8 mouse cellular contexts compared by ENCODE assay signal in genomic region chr14:31133023-31133665, GRCm38 (mm10). TPM values are rescaled to one million over a fixed set of nuclear protein-coding genes. Genes with fewer than 3 reads are reported as not detected.
DNase-seq lines count a peak whose midpoint lies in the region; ATAC-seq and TF ChIP-seq lines count a peak whose summit lies in the region.

No protein-coding gene starts in this region.

- H3K27ac ChIP-seq in kidney, embryonic 14.5 days (ENCODE audit: low read depth, low read length) = no peak overlapping the region
- H3K27ac ChIP-seq in forebrain, embryonic 14.5 days (ENCODE audit: low read depth, low read length) = peak overlapping the region; percentile 45
- no peak overlapping the region for H3K27ac ChIP-seq in midbrain, postnatal 0 days (ENCODE audit: low read depth, low read length)

- H3K4me3 ChIP-seq in kidney, embryonic 14.5 days (ENCODE audit: low read length) = peak overlapping the region; percentile 95
- H3K4me3 ChIP-seq in forebrain, embryonic 14.5 days (ENCODE audit: low read depth, low read length) = peak overlapping the region; percentile 4; the same call in 1 of the 2 replicates
- H3K4me3 ChIP-seq in midbrain, postnatal 0 days (ENCODE audit: low read depth, low read length) = no peak overlapping the region

- H3K9me3 ChIP-seq in kidney, embryonic 14.5 days (ENCODE audit: control insufficient read depth, low read length) = no peaks in the 10 kb centered on the region
- no peaks in the 10 kb centered on the region for H3K9me3 ChIP-seq in forebrain, embryonic 14.5 days (replicated peaks; ENCODE audit: control insufficient read depth, low read length)
- H3K9me3 ChIP-seq in midbrain, postnatal 0 days (ENCODE audit: low read length) = no peaks in the 10 kb centered on the region

- TF ChIP-seq CTCF in midbrain, postnatal 0 days (IDR thresholded peaks at IDR 0.05) = no peak

- peaks cover 27% of the 10 kb centered on the region for H3K4me1 ChIP-seq in kidney, embryonic 14.5 days (ENCODE audit: control insufficient read depth, insufficient read depth, low read length)
- peaks cover 31% of the 10 kb centered on the region for H3K4me1 ChIP-seq in forebrain, embryonic 14.5 days (ENCODE audit: control insufficient read depth, insufficient read depth, low read length)
- 0 out of 2 replicates have a peak, but pooled peaks cover 5% of the 10 kb centered on the region for H3K4me1 ChIP-seq in midbrain, postnatal 0 days (ENCODE audit: insufficient read depth, low read length)

- 30% methylated on average over 11 of the region's 11 CpGs for WGBS in kidney, embryonic 14.5 days
- 73% methylated on average over 11 of the region's 11 CpGs for WGBS in forebrain, embryonic 14.5 days
- WGBS in midbrain, postnatal 0 days = 74% methylated on average over 11 of the region's 11 CpGs

- no peak for DNase-seq in kidney, postnatal 25 days
- DNase-seq in forebrain, embryonic 14.5 days (ENCODE audit: low spot score) = peak; percentile 42
- peak; percentile 13 for DNase-seq in liver
- DNase-seq in midbrain, postnatal 0 days (ENCODE audit: low spot score) = peak; percentile 22
- no peak for DNase-seq in embryo, embryonic 9.5 days (ENCODE audit: extremely low spot score)
- DNase-seq in layer of hippocampus, adult 8-10 months (ENCODE audit: low spot score in 2 of 2) = no peak
- no peak for DNase-seq in ovary, postnatal 10 days (ENCODE audit: low spot score)

- ATAC-seq in kidney, embryonic 14.5 days (ENCODE audit: low FRiP score, low TSS enrichment) = no peak
- no peak for ATAC-seq in forebrain, embryonic 14.5 days
- ATAC-seq in midbrain, postnatal 0 days (ENCODE audit: low FRiP score) = no peak

- peak overlapping the region; percentile 88 for H3K4me2 ChIP-seq in kidney, embryonic 14.5 days (replicated peaks; ENCODE audit: low read depth, low read length)
- H3K4me2 ChIP-seq in forebrain, embryonic 14.5 days (ENCODE audit: low read length) = peak overlapping the region; percentile 68
- H3K4me2 ChIP-seq in midbrain, postnatal 0 days (ENCODE audit: low read depth, low read length, poor library complexity, severe bottlenecking) = no peak overlapping the region

- H3K36me3 ChIP-seq in kidney, embryonic 14.5 days (ENCODE audit: control insufficient read depth, insufficient read depth, low read length) = peaks cover 39% of the 10 kb centered on the region
- H3K36me3 ChIP-seq in forebrain, embryonic 14.5 days (ENCODE audit: control insufficient read depth, insufficient read depth, low read length) = peaks cover 33% of the 10 kb centered on the region
- H3K36me3 ChIP-seq in midbrain, postnatal 0 days (ENCODE audit: insufficient read depth, low read length) = peaks cover 5% of the 10 kb centered on the region; the same call in 1 of the 2 replicates

- no peaks in the 10 kb centered on the region for H3K27me3 ChIP-seq in kidney, embryonic 14.5 days (ENCODE audit: control insufficient read depth, insufficient read depth, low read length)
- no peaks in the 10 kb centered on the region for H3K27me3 ChIP-seq in forebrain, embryonic 14.5 days (replicated peaks; ENCODE audit: control insufficient read depth, insufficient read depth, low read length)
- H3K27me3 ChIP-seq in midbrain, postnatal 0 days (ENCODE audit: insufficient read depth, low read length) = no peaks in the 10 kb centered on the region

- peak overlapping the region; percentile 95; the same call in 1 of the 2 replicates for H3K9ac ChIP-seq in kidney, embryonic 14.5 days (ENCODE audit: low read depth, low read length)
- H3K9ac ChIP-seq in forebrain, embryonic 14.5 days (ENCODE audit: low read length) = no peak overlapping the region
- no peak overlapping the region for H3K9ac ChIP-seq in midbrain, postnatal 0 days (replicated peaks; ENCODE audit: low read length, poor library complexity, severe bottlenecking)

RNA-seq across cellular contexts. Expression of gene Nt5dc2, which starts 2.3 kb away (rescaled TPM):
- polyA plus RNA-seq in kidney, embryonic 14.5 days (2014; fragmentation: Nextera tagmentation; extraction: Ambion mirVana) = 377 and 517 TPM in 2 replicates
- 225 and 288 TPM in 2 replicates for polyA plus RNA-seq in forebrain, embryonic 14.5 days (2014; fragmentation: Nextera tagmentation; extraction: Ambion mirVana)
- total RNA-seq in midbrain, postnatal 0 days (2014; rRNA removed) = 132 and 171 TPM in 2 replicates
- polyA plus RNA-seq in midbrain, postnatal 0 days (2015; fragmentation: Nextera tagmentation; extraction: Ambion mirVana) = 132 and 144 TPM in 2 replicates
- 1 to 10 TPM; 5.9 to 8.8 (median 7.8) TPM for total RNA-seq in layer of hippocampus, adult 8-10 months (2022)

RNA-seq across cellular contexts. Expression of gene Smim4, which starts 4.4 kb away (rescaled TPM):
- polyA plus RNA-seq in kidney, embryonic 14.5 days (2014; fragmentation: Nextera tagmentation; extraction: Ambion mirVana) = 98.5 and 124 TPM in 2 replicates
- polyA plus RNA-seq in forebrain, embryonic 14.5 days (2014; fragmentation: Nextera tagmentation; extraction: Ambion mirVana) = 72.1 and 93.8 TPM in 2 replicates
- 3.2 and 4.3 TPM in 2 replicates for total RNA-seq in midbrain, postnatal 0 days (2014; rRNA removed)
- 41.6 and 47.5 TPM in 2 replicates for polyA plus RNA-seq in midbrain, postnatal 0 days (2015; fragmentation: Nextera tagmentation; extraction: Ambion mirVana)
- total RNA-seq in layer of hippocampus, adult 8-10 months (2022) = 10 to 100 TPM; 19.5 to 43.1 (median 26.7) TPM

RNA-seq across cellular contexts. Expression of gene Stab1, which starts 35.3 kb away (rescaled TPM):
- 39.8 and 41.1 TPM in 2 replicates for polyA plus RNA-seq in kidney, embryonic 14.5 days (2014; fragmentation: Nextera tagmentation; extraction: Ambion mirVana)
- 21.8 and 22.1 TPM in 2 replicates for polyA plus RNA-seq in forebrain, embryonic 14.5 days (2014; fragmentation: Nextera tagmentation; extraction: Ambion mirVana)
- total RNA-seq in midbrain, postnatal 0 days (2014; rRNA removed) = 25.5 and 31.4 TPM in 2 replicates
- 9.0 and 11.7 TPM in 2 replicates for polyA plus RNA-seq in midbrain, postnatal 0 days (2015; fragmentation: Nextera tagmentation; extraction: Ambion mirVana)
- 10 to 100 TPM; 17.6 to 27.0 (median 25.1) TPM for total RNA-seq in layer of hippocampus, adult 8-10 months (2022)

Comparison
In these comparisons a context has a peak if more than half of its experiments do, and no peak if none do; other contexts are left out.
1. DNase-seq: peak in forebrain, embryonic 14.5 days (single experiment), liver (single experiment) and midbrain, postnatal 0 days (single experiment); none in kidney, postnatal 25 days (0 of 2), embryo, embryonic 9.5 days (single experiment), layer of hippocampus, adult 8-10 months (0 of 2) and ovary, postnatal 10 days (single experiment).